Mouse (Mus musculus): ENCODE data around the gene Krba1. TPM values are rescaled to one million over a fixed set of nuclear protein-coding genes. Genes with fewer than 3 reads are reported as not detected.

The Krba1 gene
- polyA plus RNA-seq, 1 experiment from 2014 or later, result 18.4 TPM

GRCm38 (mm10) chr6:48438475-48439125 lies 43.2 kb downstream of the Krba1 start:
- H3K4me1 ChIP-seq (ENCODE audit: control insufficient read depth, insufficient read depth, low read length), result peaks cover 6% of the 10 kb centered on the region
- peaks cover 4% of the 10 kb centered on the region for H3K36me3 ChIP-seq (replicated peaks; ENCODE audit: control insufficient read depth, insufficient read depth, low read depth, low read length)
- no peaks in the 10 kb centered on the region for H3K9me3 ChIP-seq (replicated peaks; ENCODE audit: control insufficient read depth, low read length)
- H3K4me3 ChIP-seq (ENCODE audit: low read depth, low read length), result peak overlapping the region; percentile 6; the same call in 1 of the 2 replicates
- no peak overlapping the region for H3K27ac ChIP-seq (replicated peaks; ENCODE audit: low read depth, low read length)
- WGBS, result 9% methylated on average over 55 of the region's 55 CpGs
- H3K9ac ChIP-seq (replicated peaks; ENCODE audit: low read length), result peak overlapping the region; percentile 34; the same call in 1 of the 2 replicates
- H3K4me2 ChIP-seq (ENCODE audit: low read depth, low read length), result peak overlapping the region; percentile 28
- ATAC-seq (replicated peaks; ENCODE audit: insufficient number of reproducible peaks, low FRiP score, low TSS enrichment, low read depth) (no peak; the same call in 1 of the 2 replicates), DNase-seq (ENCODE audit: low spot score) (peak; percentile 25)
- H3K27me3 ChIP-seq (ENCODE audit: control insufficient read depth, insufficient read depth, low read length), result peaks cover 20% of the 10 kb centered on the region

GRCm38 (mm10) chr6:48439654-48440053 lies 44.3 kb downstream of the Krba1 start:
- H3K27me3 ChIP-seq (ENCODE audit: control insufficient read depth, insufficient read depth, low read length), result peaks cover 20% of the 10 kb centered on the region
- DNase-seq (ENCODE audit: low spot score), result no peak
- H3K9ac ChIP-seq (replicated peaks; ENCODE audit: low read length), result no peak overlapping the region
- no peaks in the 10 kb centered on the region for H3K9me3 ChIP-seq (replicated peaks; ENCODE audit: control insufficient read depth, low read length)
- no peak for ATAC-seq (replicated peaks; ENCODE audit: insufficient number of reproducible peaks, low FRiP score, low TSS enrichment, low read depth)
- H3K4me3 ChIP-seq (ENCODE audit: low read depth, low read length), result no peak overlapping the region
- no peak overlapping the region for H3K27ac ChIP-seq (replicated peaks; ENCODE audit: low read depth, low read length)
- peaks cover 6% of the 10 kb centered on the region for H3K4me1 ChIP-seq (ENCODE audit: control insufficient read depth, insufficient read depth, low read length)
- no peak overlapping the region for H3K4me2 ChIP-seq (ENCODE audit: low read depth, low read length)
- H3K36me3 ChIP-seq (replicated peaks; ENCODE audit: control insufficient read depth, insufficient read depth, low read depth, low read length), result peaks cover 4% of the 10 kb centered on the region

- Histone ChIP-seq H3K4me3 (ENCODE audit: low read depth, low read length) (no peak overlapping the region), H3K4me1 (ENCODE audit: control insufficient read depth, insufficient read depth, low read length) (peaks cover 6% of the 10 kb centered on the region), H3K27me3 (ENCODE audit: control insufficient read depth, insufficient read depth, low read length) (peaks cover 20% of the 10 kb centered on the region), H3K36me3 (replicated peaks; ENCODE audit: control insufficient read depth, insufficient read depth, low read depth, low read length) (peaks cover 4% of the 10 kb centered on the region), H3K4me2 (ENCODE audit: low read depth, low read length) (no peak overlapping the region; the same call in 1 of the 2 replicates), H3K27ac (replicated peaks; ENCODE audit: low read depth, low read length) (peak overlapping the region; percentile 61; the same call in 1 of the 2 replicates), H3K9me3 (replicated peaks; ENCODE audit: control insufficient read depth, low read length) (no peaks in the 10 kb centered on the region), H3K9ac (replicated peaks; ENCODE audit: low read length) (no peak overlapping the region)
- 25% methylated on average over 14 of the region's 14 CpGs for WGBS
- DNase-seq (ENCODE audit: low spot score), result peak; percentile 54
- no peak for ATAC-seq (replicated peaks; ENCODE audit: insufficient number of reproducible peaks, low FRiP score, low TSS enrichment, low read depth)
Measured at GRCm38 (mm10) chr6:48440306-48441014, 45.1 kb downstream of the Krba1 start.

- Histone ChIP-seq H3K4me3 (ENCODE audit: low read depth, low read length) (peak overlapping the region; percentile 83), H3K4me1 (ENCODE audit: control insufficient read depth, insufficient read depth, low read length) (peaks cover 9% of the 10 kb centered on the region), H3K9ac (replicated peaks; ENCODE audit: low read length) (peak overlapping the region; percentile 32), H3K4me2 (ENCODE audit: low read depth, low read length) (peak overlapping the region; percentile 26), H3K9me3 (replicated peaks; ENCODE audit: control insufficient read depth, low read length) (no peaks in the 10 kb centered on the region), H3K36me3 (replicated peaks; ENCODE audit: control insufficient read depth, insufficient read depth, low read depth, low read length) (no peaks in the 10 kb centered on the region; the same call in none of the 2 replicates), H3K27me3 (ENCODE audit: control insufficient read depth, insufficient read depth, low read length) (peaks cover 11% of the 10 kb centered on the region), H3K27ac (replicated peaks; ENCODE audit: low read depth, low read length) (peak overlapping the region; percentile 93; the same call in 1 of the 2 replicates)
- ATAC-seq (replicated peaks; ENCODE audit: insufficient number of reproducible peaks, low FRiP score, low TSS enrichment, low read depth) (peak; percentile 85), DNase-seq (ENCODE audit: low spot score) (peak; percentile 98)
- 4% methylated on average over 19 of the region's 19 CpGs for WGBS
Measured at GRCm38 (mm10) chr6:48443592-48444309, 48.4 kb downstream of the Krba1 start.

GRCm38 (mm10) chr6:48444310-48445180 lies 49.2 kb downstream of the Krba1 start:
- ATAC-seq (replicated peaks; ENCODE audit: insufficient number of reproducible peaks, low FRiP score, low TSS enrichment, low read depth), result peak; percentile 49
- under 1% methylated on average over 31 of the region's 34 CpGs for WGBS
- Histone ChIP-seq H3K4me2 (ENCODE audit: low read depth, low read length) (peak overlapping the region; percentile 92), H3K9me3 (replicated peaks; ENCODE audit: control insufficient read depth, low read length) (no peaks in the 10 kb centered on the region), H3K27ac (replicated peaks; ENCODE audit: low read depth, low read length) (peak overlapping the region; percentile 93), H3K9ac (replicated peaks; ENCODE audit: low read length) (peak overlapping the region; percentile 91), H3K4me3 (ENCODE audit: low read depth, low read length) (peak overlapping the region; percentile 83), H3K36me3 (replicated peaks; ENCODE audit: control insufficient read depth, insufficient read depth, low read depth, low read length) (no peaks in the 10 kb centered on the region; the same call in none of the 2 replicates), H3K4me1 (ENCODE audit: control insufficient read depth, insufficient read depth, low read length) (peaks cover 6% of the 10 kb centered on the region), H3K27me3 (ENCODE audit: control insufficient read depth, insufficient read depth, low read length) (peaks cover 3% of the 10 kb centered on the region; the same call in 1 of the 2 replicates)
- DNase-seq (ENCODE audit: low spot score), result peak; percentile 97

- under 1% methylated on average over 64 of the region's 65 CpGs for WGBS
- DNase-seq (ENCODE audit: low spot score) (peak; percentile 64), ATAC-seq (replicated peaks; ENCODE audit: insufficient number of reproducible peaks, low FRiP score, low TSS enrichment, low read depth) (peak; percentile 6; the same call in 1 of the 2 replicates)
- Histone ChIP-seq H3K4me3 (ENCODE audit: low read depth, low read length) (peak within 1 kb of the TSS; percentile 83), H3K4me2 (ENCODE audit: low read depth, low read length) (peak within 1 kb of the TSS; percentile 92), H3K9ac (replicated peaks; ENCODE audit: low read length) (peak within 1 kb of the TSS; percentile 91), H3K27me3 (ENCODE audit: control insufficient read depth, insufficient read depth, low read length) (no peaks in the 10 kb centered on the region), H3K36me3 (replicated peaks; ENCODE audit: control insufficient read depth, insufficient read depth, low read depth, low read length) (no peaks in the 10 kb centered on the region; the same call in none of the 2 replicates), H3K27ac (replicated peaks; ENCODE audit: low read depth, low read length) (peak within 1 kb of the TSS; percentile 93), H3K9me3 (replicated peaks; ENCODE audit: control insufficient read depth, low read length) (no peaks in the 10 kb centered on the region), H3K4me1 (ENCODE audit: control insufficient read depth, insufficient read depth, low read length) (peaks cover 3% of the 10 kb centered on the region; the same call in 1 of the 2 replicates)
Measured at GRCm38 (mm10) chr6:48445181-48446101, 50.1 kb downstream of the Krba1 start, which contains the start of gene Zfp467. Gene Zfp467 (minus strand): TSS chr6:48445825.

Data from embryonic facial prominence, embryonic 11.5 days (tissue).